Mouse (Mus musculus) CH12.LX (cell line): Measurements from ENCODE around the gene Ate1. TPM values are rescaled to one million over a fixed set of nuclear protein-coding genes. Genes with fewer than 3 reads are reported as not detected.

Experiments
- DNase-seq: peaks from one replicate; pipeline ENCODE4 v3.0.0-alpha.2; 2013; ENCODE audit errors: extremely low read depth
- H3K27ac ChIP-seq: 2 replicates; pipeline ENCODE4 v1.5.1; 2012; ENCODE audit warnings: low read depth, mild to moderate bottlenecking, control low read depth, moderate library complexity; ENCODE audit not compliant: insufficient read depth
- H3K27me3 ChIP-seq: replicated peaks from 2 replicates; pipeline ENCODE3; 2012; ENCODE audit warnings: inconsistent platforms
- H3K36me3 ChIP-seq, 2 experiments: replicated peaks in 1 of 2; 2 replicates each; pipeline versions ENCODE3 to v1.6.1; 2012; ENCODE audit warnings: inconsistent platforms in 1 of 2, low read length in 1 of 2, mild to moderate bottlenecking in 1 of 2, mixed read lengths in 1 of 2, moderate library complexity in 1 of 2; ENCODE audit not compliant: control insufficient read depth in 1 of 2, insufficient read depth in 1 of 2
- H3K4me1 ChIP-seq, 2 experiments: 2 replicates each; pipeline ENCODE4 v1.6.1; 2012; ENCODE audit warnings: inconsistent platforms in 1 of 2, moderate library complexity in 1 of 2; ENCODE audit not compliant: insufficient read depth in 2 of 2, control insufficient read depth in 1 of 2
- H3K4me2 ChIP-seq: 2 replicates; pipeline ENCODE4 v1.6.1; 2012; ENCODE audit warnings: low read depth, mild to moderate bottlenecking, control low read depth; ENCODE audit not compliant: poor library complexity, insufficient read depth, severe bottlenecking
- H3K4me3 ChIP-seq, 3 experiments: fragments of 150-350 bp in 1 of 3; sonication (generic) in 1 of 3; replicated peaks in 1 of 3; 2 replicates each; pipeline versions ENCODE3 to v1.5.1; 2011 to 2012; ENCODE audit warnings: low read depth in 2 of 3, low read length in 2 of 3, mild to moderate bottlenecking in 2 of 3, moderate library complexity in 2 of 3, control low read depth in 1 of 3, improper control_type of control experiment in 1 of 3, inconsistent platforms in 1 of 3, mixed read lengths in 1 of 3; ENCODE audit not compliant: poor library complexity in 1 of 3
- H3K79me2 ChIP-seq: replicated peaks from 2 replicates; pipeline ENCODE4 v1.6.1; 2012; ENCODE audit warnings: mild to moderate bottlenecking, moderate library complexity; ENCODE audit not compliant: control insufficient read depth, poor library complexity, insufficient read depth, severe bottlenecking; ENCODE audit errors: extremely low read depth
- H3K9ac ChIP-seq: 2 replicates; pipeline ENCODE4 v1.6.1; 2012; ENCODE audit warnings: low read depth, mild to moderate bottlenecking, control low read depth, moderate library complexity; ENCODE audit not compliant: insufficient read depth
- H3K9me3 ChIP-seq: replicated peaks from 2 replicates; pipeline ENCODE3; 2012; ENCODE audit warnings: low read length, inconsistent platforms, mixed read lengths
- CTCF ChIP-seq, 2 experiments: IDR thresholded peaks in 1 of 2; conservative IDR thresholded peaks in 1 of 2; 2 replicates each; pipeline ENCODE4 v1.5.1; 2011 to 2012; ENCODE audit warnings: low read depth in 2 of 2, low read length in 2 of 2, improper control_type of control experiment in 1 of 2, inconsistent platforms in 1 of 2, mild to moderate bottlenecking in 1 of 2, moderate library complexity in 1 of 2
- E2F4 ChIP-seq: IDR thresholded peaks from 2 replicates; pipeline ENCODE4 v1.6.1; 2011; ENCODE audit warnings: low read depth, low read length, improper control_type of control experiment; ENCODE audit not compliant: insufficient replicate concordance
- ETS1 ChIP-seq: conservative IDR thresholded peaks from 2 replicates; pipeline ENCODE4 v1.6.1; 2012; ENCODE audit warnings: low read depth, mild to moderate bottlenecking, inconsistent platforms, low read length, improper control_type of control experiment, moderate library complexity
- GABPA ChIP-seq: IDR thresholded peaks from 2 replicates; pipeline ENCODE4 v1.6.1; 2012; ENCODE audit warnings: low read depth, low read length, improper control_type of control experiment, inconsistent platforms; ENCODE audit not compliant: insufficient replicate concordance
- NRF1 ChIP-seq: IDR thresholded peaks from 2 replicates; pipeline ENCODE4 v1.6.1; 2014; ENCODE audit warnings: low read depth, mild to moderate bottlenecking, inconsistent platforms, low read length, improper control_type of control experiment, moderate library complexity
- PAX5 ChIP-seq: IDR thresholded peaks from 2 replicates; pipeline ENCODE4 v1.6.1; 2012; ENCODE audit warnings: low read length, inconsistent platforms, mixed read lengths
- POLR2A ChIP-seq: IDR thresholded peaks from 2 replicates; pipeline ENCODE4 v1.6.1; 2011; ENCODE audit warnings: low read depth, mild to moderate bottlenecking, improper control_type of control experiment, low read length
- RCOR1 ChIP-seq: conservative IDR thresholded peaks from 2 replicates; pipeline ENCODE4 v1.6.1; 2012; ENCODE audit warnings: low read depth, mild to moderate bottlenecking, inconsistent platforms, low read length, improper control_type of control experiment
- SIN3A ChIP-seq: IDR thresholded peaks from 2 replicates; pipeline ENCODE4 v1.6.1; 2012; ENCODE audit warnings: low read length, improper control_type of control experiment, inconsistent platforms
- TBP ChIP-seq: conservative IDR thresholded peaks from 2 replicates; pipeline ENCODE4 v1.6.1; 2011; ENCODE audit warnings: low read depth, low read length, improper control_type of control experiment
- TCF12 ChIP-seq: IDR thresholded peaks from 2 replicates; pipeline ENCODE4 v1.6.1; 2014; ENCODE audit warnings: low read depth, mild to moderate bottlenecking, inconsistent platforms, low read length, improper control_type of control experiment
- UBTF ChIP-seq: IDR thresholded peaks from 2 replicates; pipeline ENCODE4 v1.6.1; 2012; ENCODE audit warnings: low read depth, mild to moderate bottlenecking, inconsistent platforms, low read length, improper control_type of control experiment, moderate library complexity
- USF1 ChIP-seq: IDR thresholded peaks from 2 replicates; pipeline ENCODE4 v1.6.1; 2014; ENCODE audit warnings: low read depth, mild to moderate bottlenecking, inconsistent platforms, low read length, improper control_type of control experiment
- USF2 ChIP-seq: conservative IDR thresholded peaks from 2 replicates; pipeline ENCODE4 v1.6.1; 2011; ENCODE audit warnings: low read depth, low read length, improper control_type of control experiment
- ZC3H11A ChIP-seq: IDR thresholded peaks from 2 replicates; pipeline ENCODE4 v1.6.1; 2012; ENCODE audit warnings: low read depth, mild to moderate bottlenecking, inconsistent platforms, low read length, improper control_type of control experiment
- ZMIZ1 ChIP-seq: IDR thresholded peaks from 2 replicates; pipeline ENCODE4 v1.6.1; 2012; ENCODE audit warnings: low read depth, mild to moderate bottlenecking, inconsistent platforms, low read length, improper control_type of control experiment
- ZNF384 ChIP-seq: IDR thresholded peaks from 2 replicates; pipeline ENCODE4 v1.6.1; 2012; ENCODE audit warnings: low read depth, low read length, improper control_type of control experiment, inconsistent platforms
- dilution Hi-C: fragments of 300-500 bp; cut with MboI; formaldehyde crosslinking; loops from 2 replicates; pipeline ENCODE4 v1.14.3; 2020; ENCODE audit warnings: low sequenced_read_pairs; ENCODE audit not compliant: extremely low pct_unique_long_range_greater_than_20kb, extremely low pct_ligation_motif_present
- in situ Hi-C: fragments of 300-500 bp; cut with MboI; formaldehyde crosslinking; loops from 3 replicates; pipeline ENCODE4 v1.14.3; 2019; ENCODE audit warnings: low sequenced_read_pairs, low pct_ligation_motif_present, low pct_unique_long_range_greater_than_20kb, mixed read lengths
- polyA plus RNA-seq: library from polyadenylated mRNA; unstranded; fragments of >175 nt; gene quantifications from 2 replicates; pipeline ENCODE4 v1.2.1, GENCODE M21; 2012; ENCODE audit warnings: low read depth; ENCODE audit not compliant: insufficient read length
- total RNA-seq, 2 experiments: library from RNA; depleted of rRNA; stranded (reverse); fragments of 300-350 nt in 1 of 2; fragments of >200 nt in 1 of 2; gene quantifications; 2 replicates each; pipeline ENCODE4 v1.2.3; 2012 to 2014

Ate1 gene
- total and polyA plus RNA-seq, 3 experiments, result 12.2 to 15.4 (median 14.3) TPM

DNA sequence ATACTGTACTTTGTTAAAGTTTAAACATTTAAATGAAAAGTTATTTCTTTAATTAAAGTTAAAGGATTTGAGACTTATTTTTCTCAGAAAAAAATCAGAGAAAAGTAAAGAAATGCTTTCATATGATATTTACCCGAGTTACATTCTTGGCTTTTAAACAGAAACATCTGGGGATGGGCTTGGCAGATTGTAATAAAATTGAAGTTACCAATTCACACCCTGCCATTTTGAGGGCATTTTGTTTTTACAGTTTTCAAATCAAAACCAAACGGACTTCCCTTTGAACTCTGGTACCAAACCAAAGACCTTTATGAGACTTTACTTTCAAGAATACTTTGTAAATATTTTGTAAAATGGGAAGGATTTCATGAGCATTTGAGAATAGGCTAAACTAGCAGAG is 94.2 kb downstream of the Ate1 start:
- Histone ChIP-seq H3K4me1 (peaks cover 0 to 4% of the 10 kb centered on the region in 2 experiments; a peak in 2 of 4 replicates), H3K4me3 (no peak overlapping the region), H3K27ac (no peak overlapping the region), H3K9ac (no peak overlapping the region), H3K9me3 (no peaks in the 10 kb centered on the region)
- no peak for DNase-seq
- no peak for TF ChIP-seq USF2
- no peak for TF ChIP-seq TBP
- no peak for TF ChIP-seq USF1
- no peak for TF ChIP-seq E2F4
- TF ChIP-seq, all 38 proteins: peak for 0
- H3K27me3 ChIP-seq, result no peaks in the 10 kb centered on the region
- no peaks in the 10 kb centered on the region for H3K79me2 ChIP-seq
- in situ Hi-C loops (no loop called here), dilution Hi-C loops (no loop called here)
- H3K4me2 ChIP-seq, result no peak overlapping the region
- peaks cover 0 to 2% of the 10 kb centered on the region in 2 experiments for H3K36me3 ChIP-seq

DNA sequence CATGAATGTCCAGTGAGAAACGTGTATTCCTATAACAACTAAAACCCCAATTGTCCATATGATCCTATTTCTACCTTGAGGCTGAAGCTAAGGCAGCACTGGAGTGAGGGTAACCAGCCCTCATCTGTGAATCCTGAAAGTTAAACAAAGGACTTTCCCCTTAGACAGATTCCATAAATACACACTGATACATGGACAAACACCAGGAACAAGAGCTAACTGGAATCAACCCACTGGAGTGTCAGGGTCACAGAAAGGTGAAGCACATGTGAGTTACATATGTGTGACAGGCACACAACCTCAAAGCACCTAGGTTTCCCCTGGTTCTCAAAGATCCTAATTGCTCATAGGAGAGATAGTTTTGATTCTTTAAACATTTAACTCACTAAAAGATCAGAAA is 100.2 kb downstream of the Ate1 start:
- Histone ChIP-seq H3K9me3 (no peaks in the 10 kb centered on the region), H3K79me2 (no peaks in the 10 kb centered on the region), H3K9ac (no peak overlapping the region), H3K4me3 (no peak overlapping the region), H3K27me3 (no peaks in the 10 kb centered on the region), H3K4me2 (no peak overlapping the region), H3K27ac (no peak overlapping the region), H3K36me3 (peaks cover 0 to 7% of the 10 kb centered on the region in 2 experiments), H3K4me1 (no peaks in the 10 kb centered on the region)
- in situ Hi-C loops (no loop called here), dilution Hi-C loops (no loop called here)
- no peak for TF ChIP-seq GABPA
- TF ChIP-seq CTCF (conservative IDR thresholded peaks at IDR 0.05 in 1 of 2, IDR thresholded peaks at IDR 0.05 in 1 of 2; ENCODE audit: low read depth in 2 of 2, low read length in 2 of 2), result no peak
- no peak for TF ChIP-seq POLR2A
- no peak for TF ChIP-seq ZC3H11A
- TF ChIP-seq NRF1, result no peak
- TF ChIP-seq SIN3A, result no peak
- TF ChIP-seq TCF12, result no peak
- no peak for TF ChIP-seq ETS1
- no peak for TF ChIP-seq UBTF
- TF ChIP-seq ZMIZ1, result no peak
- TF ChIP-seq ZNF384, result no peak
- no peak for TF ChIP-seq PAX5
- TF ChIP-seq RCOR1, result no peak
- DNase-seq, result no peak
